Mouse (Mus musculus): ENCODE data around the gene Slc25a44. TPM values are rescaled to one million over a fixed set of nuclear protein-coding genes. Genes with fewer than 3 reads are reported as not detected.

The Slc25a44 gene
- polyA plus RNA-seq, 1 experiment = not detected

DNA sequence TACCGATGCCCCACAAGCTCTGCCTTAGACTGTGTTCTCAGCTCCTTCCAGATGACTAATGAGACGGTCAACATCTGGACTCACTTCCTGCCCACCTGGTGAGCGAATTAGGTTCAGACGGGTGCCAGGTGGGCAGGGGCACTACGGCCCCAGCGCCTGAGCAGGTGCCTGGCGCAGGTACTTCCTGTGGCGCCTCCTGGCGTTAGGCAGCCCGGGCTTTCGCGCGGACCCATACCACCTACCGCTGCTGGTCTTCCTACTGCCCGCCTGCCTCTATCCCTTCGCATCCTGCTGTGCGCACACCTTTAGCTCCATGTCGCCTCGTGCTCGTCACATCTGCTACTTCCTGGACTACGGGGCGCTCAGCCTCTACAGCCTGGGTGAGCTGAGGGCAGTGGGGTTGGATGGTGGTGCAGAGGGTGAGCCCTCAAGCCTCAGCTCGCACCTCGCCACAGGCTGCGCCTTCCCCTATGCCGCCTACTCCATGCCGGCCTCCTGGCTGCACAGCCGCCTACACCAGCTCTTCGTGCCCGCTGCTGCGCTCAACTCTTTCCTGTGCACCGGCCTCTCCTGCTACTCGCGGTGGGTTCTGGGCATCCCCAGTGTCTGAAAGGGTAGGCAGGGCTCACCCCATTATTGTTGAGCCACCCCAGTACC, 59.1 kb downstream of the Slc25a44 start:
- H3K4me3 ChIP-seq (ENCODE audit: insufficient read depth, low read depth, low read length) = peak overlapping the region; percentile 9; the same call in 1 of the 2 replicates
- no peak for TF ChIP-seq POLR2A (IDR thresholded peaks at IDR 0.05; ENCODE audit: insufficient read depth, low read depth, low read length)
- no peak for TF ChIP-seq CTCF (IDR thresholded peaks at IDR 0.05; ENCODE audit: insufficient read depth, low read depth, low read length)
- peaks cover 28% of the 10 kb centered on the region for H3K4me1 ChIP-seq (ENCODE audit: control insufficient read depth, insufficient read depth, low read length)
- 53% methylated on average over 34 of the region's 34 CpGs for WGBS
- H3K27ac ChIP-seq (ENCODE audit: insufficient read depth, low read depth, low read length) = no peak overlapping the region

DNA sequence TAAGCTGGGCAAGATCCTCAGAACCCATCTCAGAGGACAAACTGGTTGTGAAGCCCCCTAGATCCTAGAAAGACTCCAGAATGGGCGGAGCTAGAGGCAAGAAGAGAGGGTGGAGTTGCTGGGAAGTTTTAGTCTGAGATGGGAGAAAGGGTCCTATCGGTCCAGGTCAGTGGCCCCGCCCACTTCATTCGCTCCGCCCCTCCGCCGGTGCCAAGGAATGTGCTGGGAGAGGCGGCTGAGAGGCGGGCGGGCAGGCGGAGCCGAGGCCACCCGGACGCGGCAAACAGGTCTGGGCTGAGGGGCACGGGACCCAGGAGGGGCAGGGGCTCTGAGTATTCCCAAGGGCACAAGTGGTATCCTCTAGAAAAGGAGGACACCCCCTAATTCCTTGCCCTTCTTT, 60.6 kb downstream of the Slc25a44 start, which contains the start of gene Paqr6:
Paqr6 (plus strand) TSS at position 248 of the 400 bp plus-strand sequence.
- 18% methylated on average over 16 of the region's 16 CpGs for WGBS
- no peak for TF ChIP-seq CTCF (IDR thresholded peaks at IDR 0.05; ENCODE audit: insufficient read depth, low read depth, low read length)
- TF ChIP-seq POLR2A (IDR thresholded peaks at IDR 0.05; ENCODE audit: insufficient read depth, low read depth, low read length) = no peak
- Histone ChIP-seq H3K4me1 (ENCODE audit: control insufficient read depth, insufficient read depth, low read length) (peaks cover 28% of the 10 kb centered on the region), H3K4me3 (ENCODE audit: insufficient read depth, low read depth, low read length) (peak within 1 kb of the TSS; percentile 3; the same call in 1 of the 2 replicates), H3K27ac (ENCODE audit: insufficient read depth, low read depth, low read length) (peak within 1 kb of the TSS; percentile 38)

DNA sequence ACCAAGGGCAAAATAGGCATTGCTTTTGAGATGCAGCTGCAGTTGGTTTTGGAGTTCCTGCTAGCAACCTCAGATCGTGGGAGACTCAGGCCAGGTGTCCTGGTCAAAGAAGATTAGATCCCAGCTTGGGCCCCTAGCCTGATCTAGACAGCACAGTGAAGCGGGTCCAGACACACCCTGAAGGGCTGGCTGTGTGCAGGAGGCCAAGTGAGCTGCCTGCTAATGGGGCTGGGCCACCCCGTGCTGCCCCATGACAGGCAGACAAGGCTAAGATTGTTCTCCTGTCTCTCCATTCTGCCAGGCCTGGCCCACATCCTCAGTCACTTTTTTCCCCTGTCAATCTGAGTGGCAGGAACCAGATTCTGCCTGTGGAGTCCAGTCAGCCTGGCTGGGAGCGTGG, 61.2 kb downstream of the Slc25a44 start:
- Histone ChIP-seq H3K4me1 (ENCODE audit: control insufficient read depth, insufficient read depth, low read length) (peaks cover 28% of the 10 kb centered on the region), H3K27ac (ENCODE audit: insufficient read depth, low read depth, low read length) (peak overlapping the region; percentile 38; the same call in 1 of the 2 replicates), H3K4me3 (ENCODE audit: insufficient read depth, low read depth, low read length) (no peak overlapping the region)
- no peak for TF ChIP-seq POLR2A (IDR thresholded peaks at IDR 0.05; ENCODE audit: insufficient read depth, low read depth, low read length)
- 43% methylated on average over 4 of the region's 4 CpGs for WGBS

DNA sequence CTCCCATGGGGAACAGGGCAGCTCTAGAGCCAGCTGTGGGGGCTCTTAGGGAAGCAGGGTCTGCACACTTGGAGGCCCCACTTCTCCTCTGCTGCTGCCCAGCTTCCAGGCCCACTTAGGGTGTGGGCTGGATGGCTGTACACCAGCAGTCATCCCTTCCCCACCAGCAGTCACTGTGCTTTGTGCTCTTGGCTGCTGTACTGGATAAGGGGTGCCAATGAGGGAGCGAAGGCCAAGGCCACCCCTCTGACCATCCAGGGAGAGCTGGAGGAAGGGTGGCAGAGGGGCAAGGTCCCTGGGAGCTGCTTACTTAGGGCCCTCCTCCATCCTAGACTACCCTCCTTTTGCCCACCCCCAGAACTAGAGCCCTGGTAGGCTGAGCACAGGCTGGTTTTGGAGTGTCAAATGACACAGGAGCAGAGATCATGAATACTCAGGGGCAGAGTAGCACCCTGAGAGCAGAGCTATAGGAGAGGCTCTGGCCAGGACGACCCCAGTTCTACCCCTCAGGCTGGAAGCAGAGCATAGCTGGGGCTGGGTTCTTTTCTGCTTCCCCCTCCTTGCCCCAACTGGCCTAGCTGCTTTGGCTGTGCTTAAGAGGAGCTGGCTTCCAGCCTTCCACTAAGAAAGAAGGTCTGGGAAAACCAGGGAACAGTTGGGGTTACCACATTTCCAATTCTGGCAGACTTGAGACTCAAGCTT, 63.2 kb downstream of the Slc25a44 start:
- peak overlapping the region; percentile 38; the same call in 1 of the 2 replicates for H3K27ac ChIP-seq (ENCODE audit: insufficient read depth, low read depth, low read length)
- 38% methylated on average over 2 of the region's 2 CpGs for WGBS
- TF ChIP-seq CTCF (IDR thresholded peaks at IDR 0.05; ENCODE audit: insufficient read depth, low read depth, low read length) (no peak), POLR2A (IDR thresholded peaks at IDR 0.05; ENCODE audit: insufficient read depth, low read depth, low read length) (no peak)

DNA sequence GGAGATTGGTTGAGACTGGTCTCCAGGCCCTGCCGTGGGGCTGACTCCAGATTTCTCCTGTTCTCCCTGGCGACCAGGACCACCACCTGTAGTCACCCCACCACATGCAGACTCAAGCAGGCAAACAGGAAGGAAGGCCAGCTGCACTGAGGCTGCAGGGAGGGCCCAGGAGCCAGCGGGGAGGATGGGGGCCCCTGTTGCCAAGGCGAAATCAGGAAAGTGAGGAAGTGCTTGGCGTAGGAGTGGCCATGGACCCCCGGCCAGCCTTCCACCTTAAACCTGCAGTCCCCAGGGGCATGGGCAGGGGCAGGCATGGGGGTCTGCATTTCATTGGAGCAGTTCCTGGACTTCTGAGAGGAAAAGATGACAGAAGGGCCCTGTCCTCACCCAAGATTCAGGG, 63.8 kb downstream of the Slc25a44 start:
- H3K27ac ChIP-seq (ENCODE audit: insufficient read depth, low read depth, low read length) = 0 out of 2 replicates have a peak overlapping the region, but pooled peaks have one; percentile 22
- no peak for TF ChIP-seq POLR2A (IDR thresholded peaks at IDR 0.05; ENCODE audit: insufficient read depth, low read depth, low read length)
- TF ChIP-seq CTCF (IDR thresholded peaks at IDR 0.05; ENCODE audit: insufficient read depth, low read depth, low read length) = no peak
- 65% methylated on average over 6 of the region's 6 CpGs for WGBS

More for the DNA sequence above, 63.2 kb downstream of the Slc25a44 start:
- Histone ChIP-seq H3K4me1 (ENCODE audit: control insufficient read depth, insufficient read depth, low read length) (peaks cover 19% of the 10 kb centered on the region), H3K4me3 (ENCODE audit: insufficient read depth, low read depth, low read length) (no peak overlapping the region)

More for the DNA sequence above, 63.8 kb downstream of the Slc25a44 start:
- H3K4me1 ChIP-seq (ENCODE audit: control insufficient read depth, insufficient read depth, low read length) = peaks cover 17% of the 10 kb centered on the region
- H3K4me3 ChIP-seq (ENCODE audit: insufficient read depth, low read depth, low read length) = no peak overlapping the region

Other genes starting within 250 kb of the Slc25a44 start
- gene Rhbg, start 170.4 kb downstream of the Slc25a44 start, polyA plus RNA-seq (2012; ENCODE audit: insufficient read depth, insufficient read length, low replicate concordance, missing spikeins) = not detected in 2 replicates
- not detected in 2 replicates for gene Gm38392, start 137.9 kb downstream of the Slc25a44 start, polyA plus RNA-seq (2012; ENCODE audit: insufficient read depth, insufficient read length, low replicate concordance, missing spikeins)
- gene Tsacc, start 128.1 kb downstream of the Slc25a44 start, polyA plus RNA-seq (2012; ENCODE audit: insufficient read depth, insufficient read length, low replicate concordance, missing spikeins) = not detected in 2 replicates
- 179 TPM in 1 of 2 replicates, not detected in the other for gene Cct3, start 128.0 kb downstream of the Slc25a44 start, polyA plus RNA-seq (2012; ENCODE audit: insufficient read depth, insufficient read length, low replicate concordance, missing spikeins)
- gene Glmp, start 100.1 kb downstream of the Slc25a44 start, polyA plus RNA-seq (2012; ENCODE audit: insufficient read depth, insufficient read length, low replicate concordance, missing spikeins) = not detected in 2 replicates
- not detected in 2 replicates for gene Tmem79, start 89.0 kb downstream of the Slc25a44 start, polyA plus RNA-seq (2012; ENCODE audit: insufficient read depth, insufficient read length, low replicate concordance, missing spikeins)
- not detected in 2 replicates for gene Smg5, start 88.9 kb downstream of the Slc25a44 start, polyA plus RNA-seq (2012; ENCODE audit: insufficient read depth, insufficient read length, low replicate concordance, missing spikeins)
- gene Paqr6, start 60.6 kb downstream of the Slc25a44 start, polyA plus RNA-seq (2012; ENCODE audit: insufficient read depth, insufficient read length, low replicate concordance, missing spikeins) = not detected in 2 replicates
- gene Bglap3, start 52.4 kb downstream of the Slc25a44 start, polyA plus RNA-seq (2012; ENCODE audit: insufficient read depth, insufficient read length, low replicate concordance, missing spikeins) = not detected in 2 replicates
- gene Bglap2, start 46.4 kb downstream of the Slc25a44 start, polyA plus RNA-seq (2012; ENCODE audit: insufficient read depth, insufficient read length, low replicate concordance, missing spikeins) = not detected in 2 replicates
- gene Bglap, start 40.7 kb downstream of the Slc25a44 start, polyA plus RNA-seq (2012; ENCODE audit: insufficient read depth, insufficient read length, low replicate concordance, missing spikeins) = not detected in 2 replicates
- gene Pmf1, start 14.8 kb downstream of the Slc25a44 start, polyA plus RNA-seq (2012; ENCODE audit: insufficient read depth, insufficient read length, low replicate concordance, missing spikeins) = not detected in 2 replicates
- not detected in 2 replicates for gene Sema4a, start 36.0 kb upstream of the Slc25a44 start, polyA plus RNA-seq (2012; ENCODE audit: insufficient read depth, insufficient read length, low replicate concordance, missing spikeins)
- gene Lmna, start 84.8 kb upstream of the Slc25a44 start, polyA plus RNA-seq (2012; ENCODE audit: insufficient read depth, insufficient read length, low replicate concordance, missing spikeins) = not detected in 2 replicates
- gene Mex3a, start 107.3 kb upstream of the Slc25a44 start, polyA plus RNA-seq (2012; ENCODE audit: insufficient read depth, insufficient read length, low replicate concordance, missing spikeins) = not detected in 2 replicates
- gene Rab25, start 123.2 kb upstream of the Slc25a44 start, polyA plus RNA-seq (2012; ENCODE audit: insufficient read depth, insufficient read length, low replicate concordance, missing spikeins) = not detected in 2 replicates
- 853 TPM in 1 of 2 replicates, not detected in the other for gene Lamtor2, start 127.9 kb upstream of the Slc25a44 start, polyA plus RNA-seq (2012; ENCODE audit: insufficient read depth, insufficient read length, low replicate concordance, missing spikeins)
- 138 TPM in 1 of 2 replicates, not detected in the other for gene Ubqln4, start 128.6 kb upstream of the Slc25a44 start, polyA plus RNA-seq (2012; ENCODE audit: insufficient read depth, insufficient read length, low replicate concordance, missing spikeins)
- gene Ssr2, start 150.7 kb upstream of the Slc25a44 start, polyA plus RNA-seq (2012; ENCODE audit: insufficient read depth, insufficient read length, low replicate concordance, missing spikeins) = not detected in 2 replicates
- not detected in 2 replicates for gene Arhgef2, start 180.8 kb upstream of the Slc25a44 start, polyA plus RNA-seq (2012; ENCODE audit: insufficient read depth, insufficient read length, low replicate concordance, missing spikeins)
- gene Rxfp4, start 228.0 kb upstream of the Slc25a44 start, polyA plus RNA-seq (2012; ENCODE audit: insufficient read depth, insufficient read length, low replicate concordance, missing spikeins) = not detected in 2 replicates

All from olfactory bulb, adult 2 months (tissue).